Mouse (Mus musculus) heart, postnatal 36 days (tissue): ENCODE measurements around the gene Nr2e1. TPM values are rescaled to one million over a fixed set of nuclear protein-coding genes. Genes with fewer than 3 reads are reported as not detected.
A peak's percentile ranks its signal among the peaks of the same experiment; 100 is the strongest.

Experiments
- DNase-seq, 2 experiments: peaks; one replicate each; pipeline ENCODE4 v3.0.0; 2021 to 2022
- intact Hi-C: fragments of 180-260 bp; cut with DNase I; formaldehyde crosslinking; loops from one replicate; pipeline ENCODE4 v1.15.1; 2025
- total RNA-seq, 2 experiments: library from RNA; stranded (reverse); gene quantifications; 2 replicates each; pipeline ENCODE4 v1.2.3; 2021

Gene Nr2e1
- not detected for total RNA-seq

GRCm38 (mm10) chr10:42583157-42583872, at the start of gene Nr2e1, which contains the start of gene Ostm1:
Gene Nr2e1 (minus strand): TSS chr10:42583632.
Gene Ostm1 (plus strand): TSS chr10:42583822.
- intact Hi-C loops, result loop anchor here (2.0 kb wide), 1 partner anchor 49 kb away; no protein-coding TSS in a partner anchor
- peak in 1 of 2 experiments; percentile 20 for DNase-seq

- peak; percentile 13 to 31 for DNase-seq
- intact Hi-C loops, result loop anchor here (2.0 to 10.0 kb wide), 2 partner anchors 50 to 648 kb away; partner anchors contain the start of genes Nr2e1 and Ostm1
Measured at GRCm38 (mm10) chr10:42632453-42633360, 49.3 kb upstream of the Nr2e1 start.

- intact Hi-C loops, result loop anchor here (2.0 to 10.0 kb wide), 2 partner anchors 49 to 647 kb away; partner anchors contain the start of genes Nr2e1 and Ostm1
- DNase-seq, result peak in 1 of 2 experiments; percentile 5
Measured at GRCm38 (mm10) chr10:42631754-42632452, 48.5 kb upstream of the Nr2e1 start.

- intact Hi-C loops, result loop anchor here (10.0 kb wide), 1 partner anchor 646 kb away; no protein-coding TSS in a partner anchor
- DNase-seq, result no peak
Measured at GRCm38 (mm10) chr10:42630596-42631355, 47.3 kb upstream of the Nr2e1 start.

- intact Hi-C loops, result no loop called here
Measured at GRCm38 (mm10) chr10:42625907-42626306, 42.5 kb upstream of the Nr2e1 start.

GRCm38 (mm10) chr10:42618291-42618690, 34.9 kb upstream of the Nr2e1 start:
- no peak for DNase-seq

More at GRCm38 (mm10) chr10:42625907-42626306, 42.5 kb upstream of the Nr2e1 start:
- DNase-seq, result no peak

GRCm38 (mm10) chr10:42614766-42615165, 31.3 kb upstream of the Nr2e1 start:
- intact Hi-C loops, result no loop called here
- no peak for DNase-seq

More at GRCm38 (mm10) chr10:42618291-42618690, 34.9 kb upstream of the Nr2e1 start:
- intact Hi-C loops, result no loop called here

GRCm38 (mm10) chr10:42613639-42614381, 30.4 kb upstream of the Nr2e1 start:
- DNase-seq, result no peak
- intact Hi-C loops, result no loop called here

GRCm38 (mm10) chr10:42613075-42613474, 29.6 kb upstream of the Nr2e1 start:
- no peak for DNase-seq
- intact Hi-C loops, result no loop called here

GRCm38 (mm10) chr10:42606757-42607156, 23.3 kb upstream of the Nr2e1 start:
- DNase-seq, result no peak
- intact Hi-C loops, result no loop called here

- DNase-seq, result no peak
- intact Hi-C loops, result no loop called here
Measured at GRCm38 (mm10) chr10:42604874-42605273, 21.4 kb upstream of the Nr2e1 start.

GRCm38 (mm10) chr10:42601556-42601955, 18.1 kb upstream of the Nr2e1 start:
- intact Hi-C loops, result no loop called here
- DNase-seq, result no peak

GRCm38 (mm10) chr10:42598615-42599014, 15.2 kb upstream of the Nr2e1 start:
- no peak for DNase-seq
- intact Hi-C loops, result no loop called here

- intact Hi-C loops, result no loop called here
- DNase-seq, result no peak
Measured at GRCm38 (mm10) chr10:42593201-42593600, 9.8 kb upstream of the Nr2e1 start.

GRCm38 (mm10) chr10:42591993-42592686, 8.7 kb upstream of the Nr2e1 start:
- DNase-seq, result no peak
- intact Hi-C loops, result no loop called here

- DNase-seq, result no peak
- intact Hi-C loops, result no loop called here
Measured at GRCm38 (mm10) chr10:42591185-42591992, 8.0 kb upstream of the Nr2e1 start.
